Mouse (Mus musculus): ENCODE measurements around the gene C8g. TPM values are rescaled to one million over a fixed set of nuclear protein-coding genes. Genes with fewer than 3 reads are reported as not detected.

Gene C8g
- polyA plus RNA-seq, 1 experiment from 2014 or later, result 5.5 TPM

DNA sequence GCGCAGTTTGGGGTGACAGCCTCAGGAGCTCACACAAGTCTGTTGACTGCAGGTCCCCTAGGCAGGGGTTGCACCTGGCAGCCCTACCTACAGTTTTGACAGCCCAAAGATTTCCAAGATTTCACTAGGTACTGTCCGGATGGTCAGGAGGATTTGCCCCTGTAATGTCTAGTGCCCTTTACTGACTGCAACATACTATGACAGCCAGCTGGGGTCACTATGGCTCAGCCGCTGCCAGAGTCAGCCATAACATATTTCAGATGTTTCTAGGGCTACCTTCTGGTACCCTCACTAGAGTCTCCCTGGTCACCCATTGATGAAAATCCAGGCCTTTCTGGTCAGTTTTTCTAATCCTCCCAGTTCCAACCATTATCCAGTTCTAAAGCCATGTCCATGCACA is 8.4 kb upstream of the C8g start:
- WGBS, result 56% methylated on average over 3 of the region's 3 CpGs
- H3K27ac ChIP-seq (ENCODE audit: low read depth), result no peak overlapping the region
- no peaks in the 10 kb centered on the region for H3K27me3 ChIP-seq (ENCODE audit: insufficient read depth, low read length)
- no peak for ATAC-seq (ENCODE audit: insufficient read depth)
- no peak overlapping the region for H3K4me3 ChIP-seq (ENCODE audit: low read depth, low read length)
- peak; percentile 27 for DNase-seq
- H3K9ac ChIP-seq, result no peak overlapping the region
- TF ChIP-seq CTCF (IDR thresholded peaks at IDR 0.05; ENCODE audit: low read depth), result 0 out of 2 replicates have a peak, but pooled peaks have one; percentile 21
- no peaks in the 10 kb centered on the region for H3K9me3 ChIP-seq (ENCODE audit: low read depth, low read length)
- peaks cover 6% of the 10 kb centered on the region for H3K36me3 ChIP-seq (ENCODE audit: insufficient read depth)
- no peak overlapping the region for H3K4me2 ChIP-seq
- no peaks in the 10 kb centered on the region for H3K4me1 ChIP-seq (ENCODE audit: insufficient read depth)

DNA sequence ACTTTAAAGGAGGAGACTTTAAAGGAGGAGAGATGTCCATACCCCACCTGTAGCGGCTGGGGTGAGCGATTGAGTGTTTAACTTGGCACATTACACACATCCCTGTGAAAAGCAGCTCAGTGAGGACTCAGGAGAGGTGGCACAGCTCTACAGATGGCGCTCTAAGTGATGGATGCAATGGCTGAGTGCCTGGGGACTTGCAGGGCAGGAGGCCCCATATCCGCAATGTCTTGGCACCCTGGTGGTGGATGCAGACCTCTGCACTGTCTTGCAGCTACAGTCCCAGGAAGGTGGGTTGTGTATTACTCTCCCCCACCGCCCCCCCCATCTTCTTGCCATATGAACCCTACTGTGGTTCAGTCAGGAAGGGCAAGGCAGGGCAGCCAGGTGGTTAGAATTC is 5.4 kb upstream of the C8g start:
- DNase-seq (peak; percentile 41), ATAC-seq (ENCODE audit: insufficient read depth) (no peak)
- WGBS, result 28% methylated on average over 5 of the region's 5 CpGs
- Histone ChIP-seq H3K27me3 (ENCODE audit: insufficient read depth, low read length) (no peaks in the 10 kb centered on the region), H3K4me3 (ENCODE audit: low read depth, low read length) (no peak overlapping the region), H3K36me3 (ENCODE audit: insufficient read depth) (peaks cover 26% of the 10 kb centered on the region), H3K4me1 (ENCODE audit: insufficient read depth) (peaks cover under 1% of the 10 kb centered on the region; the same call in 1 of the 2 replicates), H3K27ac (ENCODE audit: low read depth) (no peak overlapping the region), H3K4me2 (no peak overlapping the region), H3K9me3 (ENCODE audit: low read depth, low read length) (no peaks in the 10 kb centered on the region), H3K9ac (no peak overlapping the region)
- peak; percentile 56 for TF ChIP-seq CTCF (IDR thresholded peaks at IDR 0.05; ENCODE audit: low read depth)

DNA sequence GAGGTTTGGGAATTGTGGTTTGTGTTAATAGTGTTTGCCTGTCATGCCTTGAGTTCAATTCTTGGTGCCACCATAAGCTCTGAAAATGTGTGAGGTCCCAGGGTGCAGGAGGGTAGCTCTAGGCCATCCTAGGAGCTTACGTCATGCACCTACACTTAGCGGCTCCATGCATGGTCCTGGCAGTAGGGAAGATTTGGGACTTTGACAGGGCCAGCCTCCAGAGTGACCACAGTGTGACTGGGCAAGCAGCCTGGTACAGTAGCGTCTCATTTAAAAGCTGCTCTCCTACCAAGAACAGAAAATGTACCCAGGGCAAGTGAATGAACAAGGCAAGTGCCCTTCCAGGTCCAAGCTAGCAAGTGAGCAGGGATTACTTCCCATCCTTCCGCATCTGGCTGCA is 4.3 kb upstream of the C8g start:
- Histone ChIP-seq H3K9me3 (ENCODE audit: low read depth, low read length) (no peaks in the 10 kb centered on the region), H3K36me3 (ENCODE audit: insufficient read depth) (peaks cover 26% of the 10 kb centered on the region), H3K4me2 (no peak overlapping the region), H3K4me3 (ENCODE audit: low read depth, low read length) (no peak overlapping the region), H3K4me1 (ENCODE audit: insufficient read depth) (peaks cover 5% of the 10 kb centered on the region), H3K9ac (no peak overlapping the region), H3K27me3 (ENCODE audit: insufficient read depth, low read length) (no peaks in the 10 kb centered on the region), H3K27ac (ENCODE audit: low read depth) (no peak overlapping the region)
- TF ChIP-seq CTCF (IDR thresholded peaks at IDR 0.05; ENCODE audit: low read depth), result no peak
- no peak for DNase-seq
- 93% methylated on average over 4 of the region's 4 CpGs for whole genome bisulfite sequencing
- ATAC-seq (ENCODE audit: insufficient read depth), result no peak

DNA sequence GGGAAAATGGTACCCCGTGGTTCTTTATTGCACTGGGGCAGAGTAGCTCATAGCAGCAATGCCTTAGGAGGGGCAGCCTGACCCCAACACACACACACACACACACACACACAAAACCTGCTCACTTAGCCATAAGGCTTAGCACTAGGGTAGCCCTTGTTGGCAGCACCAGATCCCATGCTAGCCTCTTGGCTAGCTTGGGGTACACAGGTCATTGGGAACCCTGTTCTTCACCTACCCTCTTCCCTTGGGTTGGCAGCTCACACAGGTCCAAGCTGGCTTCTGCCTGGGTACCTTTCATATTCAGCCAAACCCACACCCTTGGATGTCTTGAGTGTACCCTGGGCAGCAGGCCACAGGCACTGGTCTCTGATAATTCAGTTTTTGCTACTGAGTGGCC is 3.5 kb upstream of the C8g start:
- WGBS, result 91% methylated on average over 1 of the region's 1 CpGs
- Histone ChIP-seq H3K4me2 (no peak overlapping the region), H3K9me3 (ENCODE audit: low read depth, low read length) (no peaks in the 10 kb centered on the region), H3K36me3 (ENCODE audit: insufficient read depth) (peaks cover 26% of the 10 kb centered on the region), H3K9ac (no peak overlapping the region), H3K4me1 (ENCODE audit: insufficient read depth) (peaks cover 7% of the 10 kb centered on the region), H3K27ac (ENCODE audit: low read depth) (no peak overlapping the region), H3K27me3 (ENCODE audit: insufficient read depth, low read length) (no peaks in the 10 kb centered on the region), H3K4me3 (ENCODE audit: low read depth, low read length) (no peak overlapping the region)
- no peak for ATAC-seq (ENCODE audit: insufficient read depth)
- TF ChIP-seq CTCF (IDR thresholded peaks at IDR 0.05; ENCODE audit: low read depth), result no peak
- no peak for DNase-seq

DNA sequence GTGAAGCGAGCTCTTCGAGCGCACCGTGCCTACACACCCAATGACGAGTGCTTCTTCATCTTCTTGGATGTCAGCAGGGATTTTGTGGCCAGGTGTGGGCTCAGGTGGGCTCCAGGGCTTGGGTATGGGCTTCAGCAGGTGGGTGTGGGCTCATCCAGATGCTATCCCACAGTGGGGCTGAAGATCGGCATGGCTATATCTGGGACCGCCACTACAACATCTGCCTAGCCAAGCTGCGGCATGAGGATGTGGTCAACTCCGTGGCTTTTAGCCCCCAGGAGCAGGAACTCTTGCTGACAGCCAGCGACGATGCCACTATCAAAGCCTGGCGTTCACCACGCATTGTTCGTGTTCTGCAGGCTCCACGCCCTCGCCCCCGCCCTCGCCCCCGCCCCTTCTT is 3.0 kb upstream of the C8g start:
- DNase-seq, result no peak
- Histone ChIP-seq H3K4me3 (ENCODE audit: low read depth, low read length) (no peak overlapping the region), H3K4me2 (no peak overlapping the region), H3K27ac (ENCODE audit: low read depth) (no peak overlapping the region), H3K27me3 (ENCODE audit: insufficient read depth, low read length) (no peaks in the 10 kb centered on the region), H3K9ac (no peak overlapping the region), H3K36me3 (ENCODE audit: insufficient read depth) (peaks cover 26% of the 10 kb centered on the region), H3K4me1 (ENCODE audit: insufficient read depth) (peaks cover 8% of the 10 kb centered on the region), H3K9me3 (ENCODE audit: low read depth, low read length) (no peaks in the 10 kb centered on the region)
- ATAC-seq (ENCODE audit: insufficient read depth), result no peak
- WGBS, result 95% methylated on average over 19 of the region's 19 CpGs
- TF ChIP-seq CTCF (IDR thresholded peaks at IDR 0.05; ENCODE audit: low read depth), result no peak

DNA sequence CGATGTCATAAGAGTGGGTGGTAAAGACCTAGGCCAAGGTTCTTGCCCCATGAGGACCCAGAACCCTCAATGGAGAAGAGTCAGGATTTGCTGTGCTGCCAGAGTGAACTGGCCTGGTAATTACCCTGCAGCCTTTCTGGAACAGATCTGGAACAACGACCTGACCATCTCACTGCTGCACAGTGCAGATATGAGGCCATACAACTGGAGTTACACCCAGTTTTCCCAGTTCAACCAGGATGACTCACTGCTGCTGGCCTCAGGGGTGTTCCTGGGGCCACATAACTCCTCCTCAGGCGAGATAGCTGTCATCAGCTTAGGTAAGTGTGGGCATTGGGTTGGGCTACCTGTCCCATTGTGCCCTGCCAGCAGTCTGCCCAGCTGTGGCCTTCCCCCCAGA is 1.2 kb upstream of the C8g start:
- no peak for TF ChIP-seq CTCF (IDR thresholded peaks at IDR 0.05; ENCODE audit: low read depth)

DNA sequence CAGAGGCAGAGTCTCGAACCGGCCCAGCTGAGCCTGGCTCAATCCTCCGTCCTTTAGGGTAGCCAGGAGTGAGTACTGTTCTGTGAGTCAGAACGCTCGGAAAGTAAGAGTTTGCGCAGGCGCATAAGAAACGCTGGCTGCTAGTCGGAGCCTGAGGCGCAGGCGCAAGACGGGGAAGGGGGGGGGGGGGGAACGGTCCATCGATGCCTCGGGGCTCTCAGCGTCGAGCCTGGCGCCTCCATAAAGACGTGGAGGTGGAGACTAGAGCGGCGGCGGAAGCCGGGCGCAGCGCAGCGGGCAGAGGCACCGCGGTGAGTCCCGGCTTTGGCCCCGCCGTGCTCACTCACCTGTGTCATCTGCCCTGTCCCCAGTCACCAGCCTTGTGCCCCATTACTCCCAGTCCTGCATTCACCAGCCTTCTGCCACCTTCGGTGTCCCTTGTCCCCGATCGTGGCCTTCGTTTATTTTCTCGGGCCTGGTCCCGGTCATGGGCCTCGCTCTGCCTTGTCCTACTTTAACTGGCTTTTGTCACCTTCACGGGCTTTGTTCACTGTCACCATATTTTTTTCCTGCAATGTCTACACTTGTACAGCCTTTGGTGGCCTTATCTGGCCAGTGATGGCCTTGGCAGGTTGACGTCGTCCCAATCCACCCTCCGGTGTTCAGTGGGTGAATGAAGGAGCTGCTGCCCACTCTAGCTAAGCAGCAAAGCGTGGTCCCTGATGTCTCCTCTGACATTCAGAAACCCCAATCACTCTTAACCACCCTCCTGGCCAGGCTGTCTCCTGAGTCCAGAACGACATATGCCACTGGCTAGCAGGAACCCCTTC is 728 bp downstream of the C8g start, which contains the start of gene Fbxw5:
Fbxw5 (plus strand) TSS at position 175 of the 830 bp plus-strand sequence.
- peak; percentile 97 for DNase-seq
- peak; percentile 88 for ATAC-seq (ENCODE audit: insufficient read depth)
- Histone ChIP-seq H3K4me1 (ENCODE audit: insufficient read depth) (peaks cover 8% of the 10 kb centered on the region), H3K27ac (ENCODE audit: low read depth) (peak within 1 kb of the TSS; percentile 58; the same call in 1 of the 2 replicates), H3K9me3 (ENCODE audit: low read depth, low read length) (no peaks in the 10 kb centered on the region), H3K4me2 (peak within 1 kb of the TSS; percentile 87), H3K27me3 (ENCODE audit: insufficient read depth, low read length) (no peaks in the 10 kb centered on the region), H3K4me3 (ENCODE audit: low read depth, low read length) (peak within 1 kb of the TSS; percentile 85), H3K9ac (peak within 1 kb of the TSS; percentile 96), H3K36me3 (ENCODE audit: insufficient read depth) (peaks cover 26% of the 10 kb centered on the region)
- TF ChIP-seq CTCF (IDR thresholded peaks at IDR 0.05; ENCODE audit: low read depth), result no peak
- WGBS, result under 1% methylated on average over 40 of the region's 44 CpGs

More for the DNA sequence above, 1.2 kb upstream of the C8g start:
- H3K36me3 ChIP-seq (ENCODE audit: insufficient read depth), result peaks cover 26% of the 10 kb centered on the region
- no peak overlapping the region for H3K4me2 ChIP-seq
- no peaks in the 10 kb centered on the region for H3K9me3 ChIP-seq (ENCODE audit: low read depth, low read length)
- no peak overlapping the region for H3K9ac ChIP-seq
- H3K4me1 ChIP-seq (ENCODE audit: insufficient read depth), result peaks cover 8% of the 10 kb centered on the region
- no peaks in the 10 kb centered on the region for H3K27me3 ChIP-seq (ENCODE audit: insufficient read depth, low read length)
- DNase-seq (no peak), ATAC-seq (ENCODE audit: insufficient read depth) (no peak)
- H3K27ac ChIP-seq (ENCODE audit: low read depth), result no peak overlapping the region
- WGBS, result 75% methylated on average over 3 of the region's 3 CpGs
- H3K4me3 ChIP-seq (ENCODE audit: low read depth, low read length), result no peak overlapping the region

All from lung, embryonic 14.5 days (tissue).